Mouse (Mus musculus): ENCODE measurements around the gene Rab6b.

DNA sequence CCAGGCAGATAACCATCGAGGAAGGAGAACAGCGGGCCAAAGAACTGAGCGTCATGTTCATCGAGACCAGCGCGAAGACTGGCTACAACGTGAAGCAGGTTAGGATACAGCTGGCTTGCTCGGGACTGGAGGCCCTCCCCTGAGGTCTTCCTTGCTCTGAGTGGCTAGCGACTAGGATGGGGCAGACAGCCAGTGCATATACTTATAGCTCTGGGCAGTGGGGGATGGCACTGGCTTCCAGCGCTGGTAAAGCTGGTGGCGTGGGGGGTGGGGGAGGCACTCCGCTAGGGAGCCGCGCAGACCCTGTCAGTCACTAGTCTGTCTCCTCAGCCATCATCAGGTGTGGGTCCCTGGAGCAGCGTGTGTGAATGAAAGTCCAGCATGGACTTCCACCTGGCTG lies 52.2 kb downstream of the Rab6b start:
- no peak for TF ChIP-seq CTCF (IDR thresholded peaks at IDR 0.05; ENCODE audit: low read depth)
- no peak for TF ChIP-seq EP300 (IDR thresholded peaks at IDR 0.05; ENCODE audit: low read depth)
